Mouse (Mus musculus): Measurements from ENCODE around the gene Tfap2b. TPM values are rescaled to one million over a fixed set of nuclear protein-coding genes. Genes with fewer than 3 reads are reported as not detected.

Tfap2b gene
- 1 to 10 TPM in 1 of 2 experiments, under 1 TPM in 1; 0.94 to 2.2 TPM for total RNA-seq (2021)

GRCm38 (mm10) chr1:19208641-19209358 lies at the start of gene Tfap2b:
Tfap2b (plus strand) TSS chr1:19208914.
- DNase-seq (ENCODE audit: low spot score in 2 of 2): no peak
- intact Hi-C loops (cut with DNase I): loop anchor here (5.0 kb wide), 5 partner anchors 96 to 1304 kb away; no protein-coding TSS in a partner anchor

- peak in 1 of 2 experiments; percentile 4 for DNase-seq (ENCODE audit: low spot score in 2 of 2)
- intact Hi-C loops (cut with DNase I): loop anchor here (2.0 kb wide), 1 partner anchor 818 kb away; no protein-coding TSS in a partner anchor
Measured at GRCm38 (mm10) chr1:19178742-19179397, 29.8 kb upstream of the Tfap2b start.

- no peak for DNase-seq (ENCODE audit: low spot score in 2 of 2)
- intact Hi-C loops (cut with DNase I): loop anchor here (5.0 kb wide), 5 partner anchors 93 to 1307 kb away; no protein-coding TSS in a partner anchor
Measured at GRCm38 (mm10) chr1:19205649-19206048, 3.1 kb upstream of the Tfap2b start.

DNA sequence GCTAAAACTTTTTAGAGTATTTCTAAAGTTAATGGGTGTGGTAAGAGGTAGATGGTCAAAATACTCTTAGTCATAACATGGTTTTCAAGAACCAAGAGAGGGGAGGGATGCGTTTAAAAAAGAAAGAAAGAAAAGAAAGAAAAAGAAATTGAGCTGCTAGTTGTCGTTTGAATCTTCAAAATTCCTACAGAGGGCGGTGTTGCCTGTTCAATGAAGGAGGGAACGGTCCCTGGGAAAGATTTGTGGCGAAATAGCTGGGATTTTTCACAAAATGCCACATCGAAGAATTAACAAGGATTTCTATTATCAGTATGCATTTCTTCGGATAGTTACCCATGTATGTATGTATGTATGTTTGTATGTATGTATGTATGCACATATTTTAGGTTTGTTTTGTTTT lies 2.5 kb upstream of the Tfap2b start:
- no peak for DNase-seq (ENCODE audit: low spot score in 2 of 2)
- intact Hi-C loops (cut with DNase I): loop anchor here (5.0 kb wide), 5 partner anchors 94 to 1306 kb away; no protein-coding TSS in a partner anchor

DNA sequence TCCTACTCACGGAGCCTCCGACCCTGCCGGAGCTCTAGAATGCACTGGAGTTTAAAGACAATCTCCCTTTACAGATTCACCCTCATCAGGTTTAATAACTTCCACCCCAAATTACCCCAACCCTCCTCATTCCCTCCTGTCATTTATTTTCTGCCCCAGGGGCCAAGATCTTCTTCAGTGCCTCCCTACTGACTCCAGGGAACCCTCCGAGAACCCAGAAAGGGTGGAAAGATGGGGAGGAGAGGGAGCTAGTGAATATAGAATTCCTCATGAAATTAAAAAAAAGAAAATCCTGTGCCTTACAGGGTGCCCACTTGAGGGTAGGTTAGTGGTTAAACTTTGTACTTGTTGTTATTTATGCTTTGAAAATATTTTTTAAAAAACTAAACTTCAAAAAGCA lies 1.1 kb upstream of the Tfap2b start:
- no peak for DNase-seq (ENCODE audit: low spot score in 2 of 2)
- intact Hi-C loops (cut with DNase I): loop anchor here (5.0 kb wide), 5 partner anchors 95 to 1305 kb away; no protein-coding TSS in a partner anchor

DNA sequence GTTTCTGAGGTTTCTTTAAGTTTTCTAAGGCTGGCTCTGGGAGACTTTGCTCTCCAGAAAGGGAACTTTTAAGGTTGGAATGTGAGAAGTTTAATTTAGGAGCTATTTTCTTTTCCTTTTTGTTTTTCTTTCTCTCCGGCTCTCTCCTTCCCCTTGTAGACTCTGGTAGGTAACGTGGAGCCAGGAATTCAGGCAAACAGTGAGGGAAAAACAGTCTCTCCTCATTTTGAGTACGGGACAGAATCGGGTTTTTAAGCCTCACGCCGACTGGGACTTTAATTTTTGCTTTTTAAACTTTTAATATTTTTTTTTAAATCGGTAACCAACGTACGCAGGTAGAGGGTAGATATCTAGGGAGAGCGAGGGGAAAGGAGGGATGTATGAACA lies 638 bp downstream of the Tfap2b start:
- intact Hi-C loops (cut with DNase I): loop anchor here (5.0 kb wide), 5 partner anchors 97 to 1303 kb away; no protein-coding TSS in a partner anchor
- no peak for DNase-seq (ENCODE audit: low spot score in 2 of 2)

DNA sequence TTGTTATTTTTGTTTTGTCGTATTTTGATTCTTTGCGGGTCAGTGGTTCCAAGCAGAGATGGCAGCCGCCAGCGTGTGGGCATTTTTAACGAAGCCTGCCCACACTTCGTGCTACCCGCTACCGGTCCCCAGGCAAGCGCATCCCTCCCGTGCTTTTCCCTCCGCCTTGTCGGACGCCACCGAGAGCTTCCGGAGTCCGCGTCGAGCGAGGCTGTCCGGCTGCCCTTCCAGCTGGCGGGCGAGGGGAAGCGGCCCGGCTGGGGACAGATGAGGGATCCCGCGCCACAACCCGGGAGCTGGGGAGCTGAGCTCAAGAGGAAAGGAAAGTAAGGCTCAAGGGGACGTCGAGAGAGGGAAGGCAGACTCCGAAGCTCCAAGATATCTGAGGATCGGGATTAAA lies 1.1 kb downstream of the Tfap2b start:
- intact Hi-C loops (cut with DNase I): loop anchor here (5.0 kb wide), 5 partner anchors 97 to 1303 kb away; no protein-coding TSS in a partner anchor
- no peak for DNase-seq (ENCODE audit: low spot score in 2 of 2)

DNA sequence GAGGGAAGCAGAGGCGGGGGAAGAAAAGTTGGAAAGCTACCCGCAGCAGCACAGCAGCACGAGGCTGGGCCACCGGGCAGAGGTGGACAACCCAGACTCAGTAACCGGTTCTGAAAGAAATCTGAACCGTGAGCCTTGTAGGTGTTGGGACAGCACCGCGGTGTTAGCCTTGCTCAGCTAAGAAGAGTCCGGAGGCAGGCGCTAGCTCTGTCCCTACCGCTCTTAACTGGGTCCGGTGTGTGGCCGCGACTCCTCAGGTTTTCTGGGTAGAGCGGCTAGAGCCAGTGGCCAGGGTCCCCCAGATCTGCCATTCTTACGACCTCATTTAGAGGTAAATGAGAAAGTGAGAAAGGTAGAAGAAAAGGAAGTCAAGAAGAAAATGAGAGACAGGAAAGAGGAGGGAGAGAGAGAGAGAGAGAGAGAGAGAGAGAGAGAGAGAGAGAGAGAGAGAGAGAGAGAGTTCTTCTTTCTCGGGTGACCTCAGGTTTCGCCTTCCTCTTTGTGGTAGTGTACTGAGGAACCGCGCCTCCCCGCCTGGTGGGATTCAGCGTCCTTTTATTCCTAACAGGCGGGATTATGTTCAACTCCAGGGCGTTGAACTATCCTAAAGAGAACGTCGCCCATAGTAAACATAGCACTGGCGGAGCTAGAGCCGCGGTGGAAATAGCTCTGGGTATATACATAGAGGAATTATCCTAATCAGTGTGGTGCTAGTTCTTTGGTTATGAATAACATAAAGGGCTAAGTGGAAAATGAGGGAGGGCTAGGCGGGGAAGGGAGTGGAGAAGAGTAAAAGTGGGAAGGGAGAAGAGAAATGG lies 1.7 kb downstream of the Tfap2b start:
- no peak for DNase-seq (ENCODE audit: low spot score in 2 of 2)
- intact Hi-C loops (cut with DNase I): no loop called here

- intact Hi-C loops (cut with DNase I): no loop called here
Measured at GRCm38 (mm10) chr1:19211033-19211405, 2.3 kb downstream of the Tfap2b start.

GRCm38 (mm10) chr1:19211546-19212154 lies 2.9 kb downstream of the Tfap2b start:
- no peak for DNase-seq (ENCODE audit: low spot score in 2 of 2)
- intact Hi-C loops (cut with DNase I): no loop called here

More at GRCm38 (mm10) chr1:19211033-19211405, 2.3 kb downstream of the Tfap2b start:
- no peak for DNase-seq (ENCODE audit: low spot score in 2 of 2)

DNA sequence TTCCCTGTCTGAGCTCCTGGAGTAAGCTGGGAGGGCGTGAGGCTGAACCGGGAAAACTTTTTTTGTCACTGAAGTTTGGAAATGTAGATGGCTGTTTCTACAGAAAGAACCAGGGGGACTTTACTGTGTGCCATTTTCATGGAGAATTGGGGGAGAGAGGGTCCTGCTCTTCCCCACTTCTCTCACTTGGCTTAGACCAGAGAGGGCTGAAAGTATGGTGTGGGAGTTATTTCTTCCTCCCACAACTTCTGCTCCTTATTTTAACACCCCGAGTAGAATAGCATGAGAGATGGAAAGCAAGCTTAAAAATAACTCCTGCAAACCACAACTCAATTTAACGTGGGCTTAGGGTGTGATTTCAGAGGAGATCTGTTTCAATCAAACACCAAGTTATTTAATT lies 4.0 kb downstream of the Tfap2b start:
- DNase-seq (ENCODE audit: low spot score in 2 of 2): no peak
- intact Hi-C loops (cut with DNase I): no loop called here

GRCm38 (mm10) chr1:19213171-19213570 lies 4.5 kb downstream of the Tfap2b start:
- intact Hi-C loops (cut with DNase I): no loop called here

GRCm38 (mm10) chr1:19213851-19214395 lies 5.2 kb downstream of the Tfap2b start:
- intact Hi-C loops (cut with DNase I): no loop called here
- no peak for DNase-seq (ENCODE audit: low spot score in 2 of 2)

More at GRCm38 (mm10) chr1:19213171-19213570, 4.5 kb downstream of the Tfap2b start:
- no peak for DNase-seq (ENCODE audit: low spot score in 2 of 2)

GRCm38 (mm10) chr1:19217391-19217790 lies 8.7 kb downstream of the Tfap2b start:
- intact Hi-C loops (cut with DNase I): no loop called here
- no peak for DNase-seq (ENCODE audit: low spot score in 2 of 2)

GRCm38 (mm10) chr1:19218221-19218620 lies 9.5 kb downstream of the Tfap2b start:
- intact Hi-C loops (cut with DNase I): no loop called here
- DNase-seq (ENCODE audit: low spot score in 2 of 2): no peak

DNA sequence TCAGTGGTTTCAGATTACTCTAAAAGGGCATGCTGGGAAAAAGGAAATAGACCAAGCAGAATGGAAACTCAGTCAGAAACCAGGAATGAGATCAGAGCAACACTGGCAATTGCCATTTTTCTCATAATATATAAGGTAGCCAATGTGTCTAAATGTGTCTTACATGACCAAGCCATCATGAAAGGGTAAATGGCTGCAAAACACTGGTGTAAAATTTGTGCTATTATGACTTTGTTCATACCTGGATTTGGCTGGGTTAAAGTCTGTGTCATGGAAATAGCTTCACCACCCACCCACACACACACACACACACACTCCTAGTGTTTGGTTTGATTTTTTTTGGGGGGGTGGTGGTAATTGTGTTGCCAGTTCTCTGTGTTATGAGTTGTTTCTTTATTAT lies 10.7 kb downstream of the Tfap2b start:
- intact Hi-C loops (cut with DNase I): no loop called here
- DNase-seq (ENCODE audit: low spot score in 2 of 2): no peak

DNA sequence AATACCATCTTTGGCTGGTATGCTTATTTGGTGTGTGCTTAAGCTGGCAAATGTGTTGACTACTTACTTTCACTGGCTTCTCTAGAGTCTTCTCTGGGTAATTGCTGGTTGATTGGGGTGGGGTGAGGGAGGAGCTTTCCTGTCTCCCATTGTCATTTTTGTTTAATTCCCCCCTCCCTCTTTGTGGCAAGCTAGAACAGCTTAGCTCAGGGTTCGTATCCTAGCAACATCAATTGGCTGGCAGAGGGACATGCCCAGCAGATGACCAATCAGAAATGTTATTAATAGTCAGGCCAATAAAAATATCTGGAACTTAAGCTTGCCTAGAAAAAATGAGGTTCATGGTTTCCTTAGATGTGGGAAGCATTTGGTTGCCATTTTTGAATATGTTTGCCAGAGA lies 11.8 kb downstream of the Tfap2b start:
- intact Hi-C loops (cut with DNase I): no loop called here
- DNase-seq (ENCODE audit: low spot score in 2 of 2): no peak

DNA sequence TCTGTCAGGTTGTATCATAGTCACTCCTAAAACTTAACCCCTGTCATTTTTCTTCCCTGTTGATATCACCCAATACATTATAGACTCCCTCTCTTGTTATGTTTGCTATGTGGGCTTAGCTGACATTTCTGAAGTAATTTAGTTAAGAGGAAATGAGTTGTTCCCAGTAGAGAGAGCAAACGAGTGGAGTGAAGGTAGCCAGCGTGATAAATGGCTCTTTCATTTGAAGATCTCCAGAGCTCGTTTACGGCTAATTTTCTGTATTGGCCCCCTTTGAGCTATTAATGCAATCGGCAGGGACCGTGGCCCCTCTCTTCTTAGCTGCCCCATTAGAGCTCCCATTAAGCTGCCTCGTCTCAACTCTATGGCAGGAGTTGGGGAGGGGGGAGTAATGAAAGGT lies 12.9 kb downstream of the Tfap2b start:
- intact Hi-C loops (cut with DNase I): no loop called here
- DNase-seq (ENCODE audit: low spot score in 2 of 2): no peak

DNA sequence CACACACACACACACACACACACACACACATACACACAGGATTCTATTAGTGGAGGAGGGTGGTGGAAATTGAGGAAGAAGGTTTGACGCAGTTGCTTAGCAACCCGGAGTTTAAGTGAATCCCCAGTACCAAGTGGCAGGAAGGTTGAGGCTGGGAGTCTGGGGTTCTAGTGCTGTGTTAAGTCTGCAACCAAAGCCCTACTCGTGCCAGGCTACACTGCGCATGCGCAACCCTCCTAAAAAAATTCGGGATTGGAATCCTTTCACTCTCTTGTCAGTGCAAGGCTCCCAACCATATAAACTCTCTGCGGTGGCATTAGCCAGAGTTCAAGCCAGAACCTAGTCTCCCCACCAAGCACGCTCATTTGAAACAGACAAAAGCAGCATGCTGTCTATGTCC lies 18.0 kb downstream of the Tfap2b start:
- intact Hi-C loops (cut with DNase I): no loop called here
- DNase-seq (ENCODE audit: low spot score in 2 of 2): no peak

All from left cerebral cortex, postnatal 36 days (tissue).